Mouse (Mus musculus): ENCODE measurements at regions not wholly inside any gene's neighbourhood (a gene's known extent, or its start where the extent isn't known, plus 50 kb on each side); places are given as distances from the start of the nearest gene placed in this dataset.

GRCm38 (mm10) chr3:123754011-123754610 lies 63.5 kb upstream of the Ndst3 start:
- no peak overlapping the region for H3K4me2 ChIP-seq
- no peaks in the 10 kb centered on the region for H3K36me3 ChIP-seq (replicated peaks)
- no peak overlapping the region for H3K4me3 ChIP-seq (replicated peaks)
- no peaks in the 10 kb centered on the region for H3K27me3 ChIP-seq
- no peak overlapping the region for H3K27ac ChIP-seq
- H3K9ac ChIP-seq = no peak overlapping the region
- no peak for ATAC-seq (ENCODE audit: low FRiP score)
- no peaks in the 10 kb centered on the region for H3K9me3 ChIP-seq
- 84% methylated on average over 7 of the region's 7 CpGs for WGBS
- no peaks in the 10 kb centered on the region for H3K4me1 ChIP-seq

GRCm38 (mm10) chr3:123754927-123755326 lies 64.3 kb upstream of the Ndst3 start:
- Histone ChIP-seq H3K4me1 (no peaks in the 10 kb centered on the region), H3K9ac (no peak overlapping the region), H3K9me3 (no peaks in the 10 kb centered on the region), H3K27ac (no peak overlapping the region), H3K4me3 (replicated peaks) (no peak overlapping the region), H3K36me3 (replicated peaks) (no peaks in the 10 kb centered on the region), H3K4me2 (no peak overlapping the region), H3K27me3 (no peaks in the 10 kb centered on the region)
- WGBS = 100% methylated on average over 1 of the region's 1 CpGs
- ATAC-seq (ENCODE audit: low FRiP score) = no peak

- no peaks in the 10 kb centered on the region for H3K36me3 ChIP-seq (replicated peaks)
- H3K27ac ChIP-seq = no peak overlapping the region
- H3K4me2 ChIP-seq = no peak overlapping the region
- no peaks in the 10 kb centered on the region for H3K9me3 ChIP-seq
- ATAC-seq (ENCODE audit: low FRiP score) = no peak
- H3K4me3 ChIP-seq (replicated peaks) = no peak overlapping the region
- H3K27me3 ChIP-seq = no peaks in the 10 kb centered on the region
- 85% methylated on average over 3 of the region's 3 CpGs for WGBS
- H3K4me1 ChIP-seq = peaks cover 3% of the 10 kb centered on the region; the same call in 1 of the 2 replicates
- no peak overlapping the region for H3K9ac ChIP-seq
These were observed 75.4 kb upstream of the Ndst3 start for GRCm38 (mm10) chr3:123765911-123766556.

- 74% methylated on average over 6 of the region's 6 CpGs for WGBS
- Histone ChIP-seq H3K4me1 (peaks cover 3% of the 10 kb centered on the region; the same call in 1 of the 2 replicates), H3K27me3 (no peaks in the 10 kb centered on the region), H3K4me3 (replicated peaks) (no peak overlapping the region), H3K4me2 (no peak overlapping the region), H3K9me3 (no peaks in the 10 kb centered on the region), H3K9ac (no peak overlapping the region), H3K27ac (no peak overlapping the region), H3K36me3 (replicated peaks) (no peaks in the 10 kb centered on the region)
- ATAC-seq (ENCODE audit: low FRiP score) = no peak
These were observed 75.9 kb upstream of the Ndst3 start for GRCm38 (mm10) chr3:123766557-123766913.

GRCm38 (mm10) chr3:123780507-123780906 lies 89.9 kb upstream of the Ndst3 start:
- H3K4me1 ChIP-seq = no peaks in the 10 kb centered on the region
- ATAC-seq (ENCODE audit: low FRiP score) = no peak
- H3K27me3 ChIP-seq = no peaks in the 10 kb centered on the region
- H3K4me3 ChIP-seq (replicated peaks) = no peak overlapping the region
- H3K9ac ChIP-seq = no peak overlapping the region
- no peaks in the 10 kb centered on the region for H3K9me3 ChIP-seq
- H3K27ac ChIP-seq = no peak overlapping the region
- no peak overlapping the region for H3K4me2 ChIP-seq
- no peaks in the 10 kb centered on the region for H3K36me3 ChIP-seq (replicated peaks)

GRCm38 (mm10) chr3:123781581-123781980 lies 90.9 kb upstream of the Ndst3 start:
- no peak overlapping the region for H3K27ac ChIP-seq
- no peak overlapping the region for H3K4me2 ChIP-seq
- no peaks in the 10 kb centered on the region for H3K4me1 ChIP-seq
- no peaks in the 10 kb centered on the region for H3K36me3 ChIP-seq (replicated peaks)
- H3K9me3 ChIP-seq = no peaks in the 10 kb centered on the region
- no peak overlapping the region for H3K4me3 ChIP-seq (replicated peaks)
- WGBS = 85% methylated on average over 1 of the region's 1 CpGs
- H3K27me3 ChIP-seq = no peaks in the 10 kb centered on the region
- no peak for ATAC-seq (ENCODE audit: low FRiP score)
- no peak overlapping the region for H3K9ac ChIP-seq

GRCm38 (mm10) chr3:123784127-123784526 lies 93.5 kb upstream of the Ndst3 start:
- H3K9ac ChIP-seq = no peak overlapping the region
- no peak overlapping the region for H3K4me2 ChIP-seq
- no peaks in the 10 kb centered on the region for H3K4me1 ChIP-seq
- no peaks in the 10 kb centered on the region for H3K9me3 ChIP-seq
- no peak for ATAC-seq (ENCODE audit: low FRiP score)
- no peak overlapping the region for H3K4me3 ChIP-seq (replicated peaks)
- H3K36me3 ChIP-seq (replicated peaks) = no peaks in the 10 kb centered on the region
- H3K27me3 ChIP-seq = no peaks in the 10 kb centered on the region
- WGBS = 61% methylated on average over 1 of the region's 1 CpGs
- no peak overlapping the region for H3K27ac ChIP-seq

- Histone ChIP-seq H3K4me1 (no peaks in the 10 kb centered on the region), H3K27ac (no peak overlapping the region), H3K4me2 (no peak overlapping the region), H3K9me3 (no peaks in the 10 kb centered on the region), H3K36me3 (replicated peaks) (no peaks in the 10 kb centered on the region), H3K9ac (no peak overlapping the region), H3K4me3 (replicated peaks) (no peak overlapping the region), H3K27me3 (no peaks in the 10 kb centered on the region)
- no peak for ATAC-seq (ENCODE audit: low FRiP score)
- 92% methylated on average over 1 of the region's 1 CpGs for WGBS
These were observed 103.4 kb upstream of the Ndst3 start for GRCm38 (mm10) chr3:123794011-123794410.

GRCm38 (mm10) chr3:123805338-123805737 lies 114.7 kb upstream of the Ndst3 start:
- no peaks in the 10 kb centered on the region for H3K27me3 ChIP-seq
- peaks cover 4% of the 10 kb centered on the region for H3K4me1 ChIP-seq
- no peak overlapping the region for H3K27ac ChIP-seq
- no peaks in the 10 kb centered on the region for H3K9me3 ChIP-seq
- H3K9ac ChIP-seq = no peak overlapping the region
- 93% methylated on average over 3 of the region's 3 CpGs for WGBS
- H3K36me3 ChIP-seq (replicated peaks) = no peaks in the 10 kb centered on the region
- H3K4me3 ChIP-seq (replicated peaks) = no peak overlapping the region
- ATAC-seq (ENCODE audit: low FRiP score) = no peak
- no peak overlapping the region for H3K4me2 ChIP-seq

- Histone ChIP-seq H3K36me3 (replicated peaks) (no peaks in the 10 kb centered on the region), H3K4me3 (replicated peaks) (no peak overlapping the region), H3K27me3 (no peaks in the 10 kb centered on the region), H3K4me2 (no peak overlapping the region), H3K27ac (no peak overlapping the region), H3K4me1 (peaks cover 5% of the 10 kb centered on the region), H3K9ac (no peak overlapping the region), H3K9me3 (no peaks in the 10 kb centered on the region)
- no peak for ATAC-seq (ENCODE audit: low FRiP score)
- WGBS = 93% methylated on average over 1 of the region's 1 CpGs
These were observed 115.4 kb upstream of the Ndst3 start for GRCm38 (mm10) chr3:123806050-123806449.

- no peaks in the 10 kb centered on the region for H3K9me3 ChIP-seq
- H3K27me3 ChIP-seq = no peaks in the 10 kb centered on the region
- no peak overlapping the region for H3K9ac ChIP-seq
- no peaks in the 10 kb centered on the region for H3K36me3 ChIP-seq (replicated peaks)
- no peak for ATAC-seq (ENCODE audit: low FRiP score)
- peaks cover 10% of the 10 kb centered on the region for H3K4me1 ChIP-seq
- 83% methylated on average over 1 of the region's 1 CpGs for WGBS
- H3K4me3 ChIP-seq (replicated peaks) = no peak overlapping the region
- H3K27ac ChIP-seq = no peak overlapping the region
- no peak overlapping the region for H3K4me2 ChIP-seq
These were observed 115.9 kb upstream of the Ndst3 start for GRCm38 (mm10) chr3:123806546-123806945.

- Histone ChIP-seq H3K27ac (no peak overlapping the region), H3K4me3 (replicated peaks) (no peak overlapping the region), H3K36me3 (replicated peaks) (no peaks in the 10 kb centered on the region), H3K4me1 (peaks cover 12% of the 10 kb centered on the region), H3K4me2 (no peak overlapping the region), H3K9ac (no peak overlapping the region), H3K27me3 (no peaks in the 10 kb centered on the region), H3K9me3 (no peaks in the 10 kb centered on the region)
- ATAC-seq (ENCODE audit: low FRiP score) = 0 out of 2 replicates have a peak, but pooled peaks have one; percentile 51
- WGBS = 61% methylated on average over 10 of the region's 10 CpGs
These were observed 119.6 kb upstream of the Ndst3 start for GRCm38 (mm10) chr3:123810018-123810942.

Measured in forebrain, embryonic 12.5 days (tissue).